Mouse (Mus musculus) MEL (cell line): ENCODE measurements around the gene Gabrr3. TPM values are rescaled to one million over a fixed set of nuclear protein-coding genes. Genes with fewer than 3 reads are reported as not detected.
A peak's percentile ranks its signal among the peaks of the same experiment; 100 is the strongest.

Experiments used
- DNase-seq: peaks from one replicate; pipeline ENCODE4 v3.0.0; 2011; ENCODE audit warnings: low read depth, low spot score
- H3K27ac ChIP-seq: 2 replicates; pipeline ENCODE4 v1.5.1; 2012; ENCODE audit warnings: low read depth, mild to moderate bottlenecking, control low read depth, low read length, moderate library complexity; ENCODE audit not compliant: control insufficient read depth
- H3K27me3 ChIP-seq, 2 experiments: fragments of 150-350 bp in 1 of 2; sonication (generic) in 1 of 2; 2 replicates each; pipeline ENCODE4 v1.6.1; 2012; ENCODE audit warnings: low read length in 2 of 2, mild to moderate bottlenecking in 2 of 2, improper control_type of control experiment in 1 of 2, moderate library complexity in 1 of 2; ENCODE audit not compliant: insufficient read depth in 2 of 2, control insufficient read depth in 1 of 2
- H3K36me3 ChIP-seq, 2 experiments: 2 replicates each; pipeline ENCODE4 v1.6.1; 2012 to 2014; ENCODE audit warnings: low read length in 2 of 2, improper control_type of control experiment in 1 of 2, inconsistent platforms in 1 of 2, mild to moderate bottlenecking in 1 of 2; ENCODE audit not compliant: insufficient read depth in 2 of 2, control insufficient read depth in 1 of 2
- H3K4me1 ChIP-seq, 2 experiments: fragments of 150-350 bp in 1 of 2; sonication (generic) in 1 of 2; 2 replicates each; pipeline ENCODE4 v1.6.1; 2012; ENCODE audit warnings: low read length in 2 of 2, improper control_type of control experiment in 1 of 2, mild to moderate bottlenecking in 1 of 2; ENCODE audit not compliant: insufficient read depth in 2 of 2, control insufficient read depth in 1 of 2
- H3K4me3 ChIP-seq, 2 experiments: fragments of 150-350 bp in 1 of 2; sonication (generic) in 1 of 2; 2 replicates each; pipeline ENCODE4 v1.5.1; 2012; ENCODE audit warnings: low read depth in 2 of 2, low read length in 2 of 2, mild to moderate bottlenecking in 2 of 2, moderate library complexity in 2 of 2, control low read depth in 1 of 2, improper control_type of control experiment in 1 of 2; ENCODE audit not compliant: control insufficient read depth in 1 of 2, insufficient read depth in 1 of 2
- H3K79me2 ChIP-seq: 2 replicates; pipeline ENCODE4 v1.6.1; 2012; ENCODE audit warnings: mild to moderate bottlenecking, low read length, moderate library complexity; ENCODE audit not compliant: control insufficient read depth, poor library complexity, insufficient read depth
- H3K9ac ChIP-seq: 2 replicates; pipeline ENCODE4 v1.6.1; 2012; ENCODE audit warnings: low read depth, mild to moderate bottlenecking, control low read depth, low read length, moderate library complexity; ENCODE audit not compliant: control insufficient read depth, poor library complexity, severe bottlenecking
- H3K9me3 ChIP-seq: fragments of 150-350 bp; sonication (generic); replicated peaks from 2 replicates; pipeline ENCODE4 v1.6.1; 2012; ENCODE audit warnings: mild to moderate bottlenecking, low read length, improper control_type of control experiment, moderate library complexity; ENCODE audit not compliant: insufficient read depth
- BHLHE40 ChIP-seq: IDR thresholded peaks from 2 replicates; pipeline ENCODE4 v1.6.1; 2012; ENCODE audit warnings: low read depth, mild to moderate bottlenecking, inconsistent platforms, low read length, improper control_type of control experiment, borderline replicate concordance
- CHD1 ChIP-seq: IDR thresholded peaks from 2 replicates; pipeline ENCODE4 v1.6.1; 2012; ENCODE audit warnings: low read depth, mild to moderate bottlenecking, inconsistent platforms, low read length, improper control_type of control experiment
- CHD2 ChIP-seq: IDR thresholded peaks from 2 replicates; pipeline ENCODE4 v1.6.1; 2011; ENCODE audit warnings: low read length, improper control_type of control experiment
- CTCF ChIP-seq, 3 experiments: IDR thresholded peaks in 2 of 3; conservative IDR thresholded peaks in 1 of 3; 2 replicates each; pipeline ENCODE4 v1.5.1; 2011 to 2012; ENCODE audit warnings: low read length in 3 of 3, low read depth in 2 of 3, mild to moderate bottlenecking in 2 of 3, improper control_type of control experiment in 1 of 3, inconsistent platforms in 1 of 3, mixed read lengths in 1 of 3, moderate library complexity in 1 of 3; ENCODE audit not compliant: control insufficient read depth in 1 of 3, insufficient read depth in 1 of 3, poor library complexity in 1 of 3, severe bottlenecking in 1 of 3
- MAZ ChIP-seq: IDR thresholded peaks from 2 replicates; pipeline ENCODE4 v1.6.1; 2012; ENCODE audit warnings: low read depth, mild to moderate bottlenecking, inconsistent platforms, low read length, improper control_type of control experiment
- MEF2A ChIP-seq: IDR thresholded peaks from 2 replicates; pipeline ENCODE4 v1.6.1; 2014; ENCODE audit warnings: low read depth, mild to moderate bottlenecking, inconsistent platforms, low read length, improper control_type of control experiment; ENCODE audit not compliant: poor library complexity, insufficient replicate concordance, severe bottlenecking; ENCODE audit errors: extremely low read depth
- NELFE ChIP-seq: IDR thresholded peaks from 2 replicates; pipeline ENCODE4 v1.6.1; 2011; ENCODE audit warnings: low read depth, low read length, improper control_type of control experiment
- POLR2A ChIP-seq, 2 experiments: IDR thresholded peaks; 2 replicates each; pipeline ENCODE4 v1.6.1; 2011 to 2012; ENCODE audit warnings: low read length in 2 of 2, mild to moderate bottlenecking in 2 of 2, control low read depth in 1 of 2, improper control_type of control experiment in 1 of 2, low read depth in 1 of 2, moderate library complexity in 1 of 2; ENCODE audit not compliant: control insufficient read depth in 1 of 2, insufficient read depth in 1 of 2, poor library complexity in 1 of 2
- POLR2AphosphoS5 ChIP-seq: IDR thresholded peaks from 2 replicates; pipeline ENCODE4 v1.6.1; 2012; ENCODE audit warnings: low read depth, borderline replicate concordance, mild to moderate bottlenecking, inconsistent platforms, low read length, moderate library complexity, mixed read lengths
- RAD21 ChIP-seq: IDR thresholded peaks from 2 replicates; pipeline ENCODE4 v1.6.1; 2011; ENCODE audit warnings: mild to moderate bottlenecking, low read depth, low read length, improper control_type of control experiment
- SMC3 ChIP-seq: IDR thresholded peaks from 2 replicates; pipeline ENCODE4 v1.6.1; 2011; ENCODE audit warnings: low read depth, low read length, improper control_type of control experiment
- TCF12 ChIP-seq: IDR thresholded peaks from 2 replicates; pipeline ENCODE4 v1.6.1; 2014; ENCODE audit warnings: low read depth, mild to moderate bottlenecking, inconsistent platforms, low read length, improper control_type of control experiment, moderate library complexity
- USF1 ChIP-seq: IDR thresholded peaks from 2 replicates; pipeline ENCODE4 v1.6.1; 2014; ENCODE audit warnings: low read depth, mild to moderate bottlenecking, inconsistent platforms, low read length, improper control_type of control experiment, moderate library complexity
- ZC3H11A ChIP-seq: IDR thresholded peaks from 2 replicates; pipeline ENCODE4 v1.6.1; 2012; ENCODE audit warnings: low read depth, mild to moderate bottlenecking, inconsistent platforms, low read length, improper control_type of control experiment
- ZKSCAN1 ChIP-seq: IDR thresholded peaks from 2 replicates; pipeline ENCODE4 v1.6.1; 2012; ENCODE audit warnings: low read depth, mild to moderate bottlenecking, inconsistent platforms, low read length, improper control_type of control experiment, moderate library complexity
- polyA plus RNA-seq, 2 experiments: library from polyadenylated mRNA; stranded (reverse) in 1 of 2; unstranded in 1 of 2; fragments of >175 nt in 1 of 2; fragments of >200 nt in 1 of 2; gene quantifications; 2 replicates each; pipeline versions ENCODE4 v1.2.1 to v1.2.4; 2012; ENCODE audit warnings: low replicate concordance in 2 of 2, low read depth in 1 of 2; ENCODE audit not compliant: insufficient read length in 2 of 2, insufficient read depth in 1 of 2, missing spikeins in 1 of 2
- total RNA-seq: library from RNA; depleted of rRNA; stranded (reverse); fragments of 300-350 nt; gene quantifications from 2 replicates; pipeline ENCODE4 v1.2.3, GENCODE M21; 2012

Gene Gabrr3
- total and polyA plus RNA-seq, 3 experiments: not detected

DNA sequence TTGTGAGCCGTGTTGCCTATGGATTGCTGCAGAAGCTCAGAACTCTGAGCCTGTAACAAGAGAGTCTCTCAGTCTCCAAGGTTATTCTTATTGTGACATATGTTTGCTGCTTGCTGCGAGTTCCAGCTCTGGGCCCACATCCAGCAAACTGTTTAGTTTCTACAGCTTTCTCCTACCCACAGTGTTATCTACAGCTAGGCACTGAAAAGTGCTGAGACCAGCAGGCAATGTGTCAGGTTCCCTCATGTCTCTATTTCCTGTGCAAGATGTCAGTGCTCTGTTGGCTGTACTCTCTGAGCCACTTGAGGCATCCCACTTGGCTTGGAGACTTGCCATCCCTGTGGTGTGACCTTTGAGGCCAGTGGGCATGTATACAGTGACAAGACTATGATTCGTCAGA, 13.8 kb upstream of the Gabrr3 start:
- no peak overlapping the region for H3K9ac ChIP-seq
- H3K36me3 ChIP-seq: no peaks in the 10 kb centered on the region
- TF ChIP-seq ZKSCAN1: no peak
- TF ChIP-seq MAZ: no peak
- no peak for TF ChIP-seq CTCF (IDR thresholded peaks at IDR 0.05 in 2 of 3, conservative IDR thresholded peaks at IDR 0.05 in 1 of 3; ENCODE audit: control insufficient read depth in 1 of 3, insufficient read depth in 1 of 3, low read depth in 2 of 3, low read length in 3 of 3, poor library complexity in 1 of 3, severe bottlenecking in 1 of 3)
- no peak for TF ChIP-seq CHD2
- no peak for TF ChIP-seq BHLHE40
- TF ChIP-seq NELFE: no peak
- no peak for TF ChIP-seq TCF12
- no peak for TF ChIP-seq ZC3H11A
- no peak for TF ChIP-seq MEF2A
- no peaks in the 10 kb centered on the region for H3K4me1 ChIP-seq
- H3K79me2 ChIP-seq: no peaks in the 10 kb centered on the region
- H3K4me3 ChIP-seq: no peak overlapping the region
- H3K9me3 ChIP-seq: no peaks in the 10 kb centered on the region
- DNase-seq: peak; percentile 28
- no peaks in the 10 kb centered on the region for H3K27me3 ChIP-seq
- no peak overlapping the region for H3K27ac ChIP-seq

DNA sequence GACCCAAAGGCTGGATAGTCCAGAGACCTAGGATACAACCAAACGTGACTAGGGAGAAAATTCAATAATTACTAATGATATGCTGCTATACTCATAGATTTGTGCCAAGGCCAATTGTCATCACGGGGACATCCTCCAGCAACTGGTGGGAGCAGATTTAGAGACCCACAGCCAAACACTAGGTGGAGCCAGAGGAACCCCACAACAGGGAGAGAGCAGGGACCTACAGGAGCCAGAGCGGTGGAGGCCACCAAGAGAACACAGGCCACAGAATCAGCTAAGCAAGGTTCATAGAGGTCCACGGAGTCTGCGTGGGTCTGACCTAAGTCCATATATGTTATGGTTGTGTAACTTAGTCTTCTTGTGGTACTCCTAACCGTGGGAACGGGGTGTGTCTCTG, 6.0 kb upstream of the Gabrr3 start:
- peak; percentile 54 for DNase-seq
- no peak overlapping the region for H3K9ac ChIP-seq
- H3K4me3 ChIP-seq: no peak overlapping the region
- no peaks in the 10 kb centered on the region for H3K9me3 ChIP-seq
- no peak overlapping the region for H3K27ac ChIP-seq
- no peaks in the 10 kb centered on the region; a peak in 1 of 4 replicates for H3K36me3 ChIP-seq
- H3K4me1 ChIP-seq: peaks cover 0 to 4% of the 10 kb centered on the region in 2 experiments; a peak in 1 of 4 replicates
- H3K27me3 ChIP-seq: no peaks in the 10 kb centered on the region
- H3K79me2 ChIP-seq: no peaks in the 10 kb centered on the region
- TF ChIP-seq RAD21 (peak; percentile 41), USF1 (no peak), CHD2 (no peak), CTCF (IDR thresholded peaks at IDR 0.05 in 2 of 3, conservative IDR thresholded peaks at IDR 0.05 in 1 of 3; ENCODE audit: control insufficient read depth in 1 of 3, insufficient read depth in 1 of 3, low read depth in 2 of 3, low read length in 3 of 3, poor library complexity in 1 of 3, severe bottlenecking in 1 of 3) (peak in 2 of 3 experiments; percentile 50 to 59; a peak in 5 of 6 replicates), POLR2AphosphoS5 (no peak), POLR2A (IDR thresholded peaks at IDR 0.05; ENCODE audit: control insufficient read depth in 1 of 2, insufficient read depth in 1 of 2, low read depth in 1 of 2, low read length in 2 of 2, poor library complexity in 1 of 2) (no peak), ZC3H11A (0 out of 2 replicates have a peak, but pooled peaks have one; percentile 14), TCF12 (no peak), CHD1 (no peak), SMC3 (peak; percentile 61)
